Mouse (Mus musculus) limb, embryonic 11.5 days (tissue): ENCODE measurements around the gene Krt25. TPM values are rescaled to one million over a fixed set of nuclear protein-coding genes. Genes with fewer than 3 reads are reported as not detected.

ENCODE experiments used
- ATAC-seq: fragments of 200-750 bp; cut with Nextera tagmentation; 2 replicates; pipeline ENCODE4 v1.8.0; 2017; ENCODE audit warnings: low read depth; ENCODE audit not compliant: insufficient number of reproducible peaks, low FRiP score, low TSS enrichment
- DNase-seq: peaks from one replicate; pipeline ENCODE4 v3.0.0-alpha.2; 2015; ENCODE audit warnings: low spot score
- H3K27ac ChIP-seq: fragments of 300-500 bp; sonication (generic); replicated peaks from 2 replicates; pipeline ENCODE4 v1.5.1; 2014; ENCODE audit warnings: low read depth, mild to moderate bottlenecking, low read length
- H3K27me3 ChIP-seq: fragments of 300-500 bp; sonication (generic); 2 replicates; pipeline ENCODE4 v1.6.1; 2014; ENCODE audit warnings: mild to moderate bottlenecking, low read length, mixed read lengths; ENCODE audit not compliant: control insufficient read depth, insufficient read depth
- H3K36me3 ChIP-seq: fragments of 300-500 bp; sonication (generic); 2 replicates; pipeline ENCODE4 v1.6.1; 2014; ENCODE audit warnings: mild to moderate bottlenecking, low read length, moderate library complexity, mixed read lengths; ENCODE audit not compliant: control insufficient read depth, insufficient read depth
- H3K4me1 ChIP-seq: fragments of 300-500 bp; sonication (generic); 2 replicates; pipeline ENCODE4 v1.6.1; 2014; ENCODE audit warnings: low read length, mixed read lengths; ENCODE audit not compliant: control insufficient read depth, insufficient read depth
- H3K4me2 ChIP-seq: fragments of 300-500 bp; sonication (generic); 2 replicates; pipeline ENCODE4 v1.6.1; 2014; ENCODE audit warnings: low read depth, mild to moderate bottlenecking, moderate library complexity; ENCODE audit not compliant: severe bottlenecking
- H3K4me3 ChIP-seq: fragments of 300-500 bp; sonication (generic); 2 replicates; pipeline ENCODE4 v1.5.1; 2014; ENCODE audit warnings: low read depth, low read length
- H3K9ac ChIP-seq: fragments of 300-500 bp; sonication (generic); 2 replicates; pipeline ENCODE4 v1.6.1; 2014; ENCODE audit warnings: mild to moderate bottlenecking, low read length
- H3K9me3 ChIP-seq: fragments of 300-500 bp; sonication (generic); 2 replicates; pipeline ENCODE4 v1.6.1; 2016; ENCODE audit warnings: low read length; ENCODE audit not compliant: control insufficient read depth
- WGBS: fragments of 180-500 bp; shearing (Covaris S2); extraction: QIAGEN DNeasy Blood & Tissue Kit; methylation state at CpG from one replicate; pipeline ENCODE4 v1.1.7; 2014; 5-methylcytosine and 5-hydroxymethylcytosine counted together
- polyA plus RNA-seq: library from polyadenylated mRNA; unstranded; fragments of >200 nt; fragmentation: Nextera tagmentation; extraction: Ambion mirVana; gene quantifications from 2 replicates; pipeline ENCODE4 v1.2.1, GENCODE M21; 2014

Gene Krt25
- polyA plus RNA-seq, 1 experiment from 2014 or later = not detected

DNA sequence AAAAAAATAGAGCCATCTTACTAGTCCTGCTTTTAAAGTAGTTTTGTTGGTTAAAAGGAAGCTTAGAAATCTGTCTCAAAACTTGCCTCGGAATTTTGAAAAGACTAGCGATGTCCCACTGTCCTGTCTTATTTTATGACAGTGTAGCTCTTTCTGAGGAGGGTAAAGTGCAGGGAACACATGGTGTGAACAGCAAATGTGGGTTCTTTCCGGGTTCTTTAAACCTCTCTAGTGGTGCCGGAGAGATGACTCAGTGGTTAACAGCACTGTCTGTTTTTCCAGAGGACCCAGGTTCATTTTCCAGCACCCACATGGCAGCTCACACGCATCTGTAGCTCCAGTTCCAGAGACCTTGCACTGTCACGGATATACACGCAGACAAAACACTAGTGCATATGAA is 53.6 kb downstream of the Krt25 start:
- 67% methylated on average over 7 of the region's 7 CpGs for WGBS
- no peak for DNase-seq
- H3K27ac ChIP-seq = no peak overlapping the region

DNA sequence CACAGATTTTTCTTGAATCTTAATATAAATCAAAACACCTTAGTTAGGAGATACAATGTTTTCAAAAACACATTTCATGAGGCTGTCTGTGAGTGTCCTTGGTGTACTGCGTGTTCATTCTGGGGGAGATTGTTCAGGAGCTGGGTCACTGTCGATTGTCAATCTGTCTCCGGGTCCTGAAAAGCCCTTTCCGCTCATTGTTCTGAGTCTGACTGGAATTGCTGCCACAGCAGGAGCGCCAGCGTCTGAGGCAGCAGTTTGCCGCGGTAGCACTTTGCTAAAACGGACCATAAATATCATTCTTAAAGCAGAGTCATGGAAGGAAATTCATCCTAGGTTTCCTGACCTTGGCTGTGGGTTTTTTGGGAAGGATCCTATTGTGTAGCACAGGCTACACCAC is 57.0 kb downstream of the Krt25 start:
- WGBS = 67% methylated on average over 9 of the region's 9 CpGs
- no peak for ATAC-seq
- no peak for DNase-seq

More for the DNA sequence above, 53.6 kb downstream of the Krt25 start:
- no peaks in the 10 kb centered on the region for H3K27me3 ChIP-seq
- no peaks in the 10 kb centered on the region for H3K9me3 ChIP-seq
- H3K4me2 ChIP-seq = no peak overlapping the region
- no peaks in the 10 kb centered on the region for H3K4me1 ChIP-seq
- no peak overlapping the region for H3K9ac ChIP-seq
- no peak for ATAC-seq
- no peaks in the 10 kb centered on the region for H3K36me3 ChIP-seq
- no peak overlapping the region for H3K4me3 ChIP-seq

More for the DNA sequence above, 57.0 kb downstream of the Krt25 start:
- H3K9me3 ChIP-seq = no peaks in the 10 kb centered on the region
- H3K27ac ChIP-seq = no peak overlapping the region
- no peaks in the 10 kb centered on the region for H3K27me3 ChIP-seq
- no peak overlapping the region for H3K4me3 ChIP-seq
- no peak overlapping the region for H3K4me2 ChIP-seq
- H3K4me1 ChIP-seq = no peaks in the 10 kb centered on the region
- H3K36me3 ChIP-seq = no peaks in the 10 kb centered on the region
- H3K9ac ChIP-seq = no peak overlapping the region

Other genes starting within 250 kb of the Krt25 start
- 1.2 and 1.6 TPM in 2 replicates for gene Tns4, start 233.6 kb downstream of the Krt25 start, polyA plus RNA-seq
- 1.0 and 1.3 TPM in 2 replicates for gene Ccr7, start 167.9 kb downstream of the Krt25 start, polyA plus RNA-seq
- gene Smarce1, start 91.9 kb downstream of the Krt25 start, polyA plus RNA-seq = 261 and 272 TPM in 2 replicates
- 0.13 and 0.16 TPM in 2 replicates for gene Krt222, start 78.9 kb downstream of the Krt25 start, polyA plus RNA-seq
- gene Krt24, start 37.7 kb downstream of the Krt25 start, polyA plus RNA-seq = 0.51 TPM in 1 of 2 replicates, not detected in the other
- not detected in 2 replicates for gene Krt26, start 15.0 kb upstream of the Krt25 start, polyA plus RNA-seq
- not detected in 2 replicates for gene Krt27, start 28.2 kb upstream of the Krt25 start, polyA plus RNA-seq
- 0.41 and 0.47 TPM in 2 replicates for gene Krt28, start 52.0 kb upstream of the Krt25 start, polyA plus RNA-seq
- 23.8 and 24.0 TPM in 2 replicates for gene Krt10, start 66.4 kb upstream of the Krt25 start, polyA plus RNA-seq
- gene Krt12, start 99.3 kb upstream of the Krt25 start, polyA plus RNA-seq = not detected in 2 replicates
- gene Krt20, start 115.2 kb upstream of the Krt25 start, polyA plus RNA-seq = 0.32 and 0.44 TPM in 2 replicates
- 0.24 and 0.35 TPM in 2 replicates for gene Krt23, start 170.2 kb upstream of the Krt25 start, polyA plus RNA-seq
- 0.12 TPM in 1 of 2 replicates, not detected in the other for gene Krt39, start 198.4 kb upstream of the Krt25 start, polyA plus RNA-seq
- gene Krt40, start 220.2 kb upstream of the Krt25 start, polyA plus RNA-seq = not detected in 2 replicates
- not detected in 2 replicates for gene Krtap3-3, start 227.9 kb upstream of the Krt25 start, polyA plus RNA-seq
- gene Krtap3-2, start 233.9 kb upstream of the Krt25 start, polyA plus RNA-seq = not detected in 2 replicates
- not detected in 2 replicates for gene Gm11939, start 236.5 kb upstream of the Krt25 start, polyA plus RNA-seq
- gene Krtap3-1, start 243.7 kb upstream of the Krt25 start, polyA plus RNA-seq = not detected in 2 replicates